ENCODE assay signal across 8 mouse cellular contexts in genomic region chr2:3714511-3714910, GRCm38 (mm10).
DNase-seq lines count a peak whose midpoint lies in the region; ATAC-seq and TF ChIP-seq lines count a peak whose summit lies in the region.

No protein-coding gene starts in this region.

- peak overlapping the region; percentile 93 for H3K4me2 ChIP-seq in heart, embryonic 15.5 days
- peak overlapping the region; percentile 74 for H3K4me2 ChIP-seq in forebrain, postnatal 0 days (ENCODE audit: low read depth)
- H3K4me2 ChIP-seq in liver, postnatal 0 days (ENCODE audit: low read depth, low read length), result peak overlapping the region; percentile 97

- no peaks in the 10 kb centered on the region for H3K36me3 ChIP-seq in heart, embryonic 15.5 days
- no peaks in the 10 kb centered on the region for H3K36me3 ChIP-seq in E14TG2a.4 (ENCODE audit: insufficient read depth, low read length)
- no peaks in the 10 kb centered on the region for H3K36me3 ChIP-seq in forebrain, postnatal 0 days (ENCODE audit: insufficient read depth)
- no peaks in the 10 kb centered on the region for H3K36me3 ChIP-seq in liver, postnatal 0 days (replicated peaks; ENCODE audit: insufficient read depth, low read length)

- no peak for TF ChIP-seq CTCF in E14TG2a.4 (conservative IDR thresholded peaks at IDR 0.05; ENCODE audit: low read length)
- TF ChIP-seq CTCF in forebrain, postnatal 0 days (IDR thresholded peaks at IDR 0.05; ENCODE audit: low read depth), result no peak
- TF ChIP-seq CTCF in liver, postnatal 0 days (IDR thresholded peaks at IDR 0.05; ENCODE audit: low read depth), result no peak

- no peak for ATAC-seq in heart, embryonic 15.5 days (replicated peaks; ENCODE audit: insufficient number of reproducible peaks, insufficient read depth, low FRiP score, low read depth)
- no peak for ATAC-seq in forebrain, postnatal 0 days
- no peak for ATAC-seq in liver, postnatal 0 days
- ATAC-seq in frontal cortex, adult (ENCODE audit: low TSS enrichment), result no peak

- no peaks in the 10 kb centered on the region for H3K27me3 ChIP-seq in heart, embryonic 15.5 days
- peaks cover 22% of the 10 kb centered on the region for H3K27me3 ChIP-seq in E14TG2a.4 (ENCODE audit: insufficient read depth, low read length)
- no peaks in the 10 kb centered on the region for H3K27me3 ChIP-seq in forebrain, postnatal 0 days (ENCODE audit: insufficient read depth, low read length)
- H3K27me3 ChIP-seq in liver, postnatal 0 days (ENCODE audit: insufficient read depth, low read length), result no peaks in the 10 kb centered on the region

- no peak for TF ChIP-seq EP300 in liver, postnatal 0 days (IDR thresholded peaks at IDR 0.05; ENCODE audit: low read depth)

- no peak for DNase-seq in heart, adult 9 months (ENCODE audit: low spot score in 2 of 2)
- DNase-seq in forebrain, postnatal 0 days, result no peak
- no peak for DNase-seq in liver, postnatal 0 days
- DNase-seq in embryo, embryonic 10.5 days (ENCODE audit: low spot score), result no peak
- no peak for DNase-seq in embryo, embryonic 10 days (ENCODE audit: low spot score)

- no peaks in the 10 kb centered on the region for H3K9me3 ChIP-seq in heart, embryonic 15.5 days (replicated peaks)
- H3K9me3 ChIP-seq in E14TG2a.4 (ENCODE audit: low read length), result no peaks in the 10 kb centered on the region
- H3K9me3 ChIP-seq in forebrain, postnatal 0 days (ENCODE audit: low read length), result no peaks in the 10 kb centered on the region
- no peaks in the 10 kb centered on the region for H3K9me3 ChIP-seq in liver, postnatal 0 days (ENCODE audit: low read length)

- peaks cover 44% of the 10 kb centered on the region for H3K4me1 ChIP-seq in heart, embryonic 15.5 days (replicated peaks)
- H3K4me1 ChIP-seq in E14TG2a.4 (replicated peaks; ENCODE audit: low read depth, low read length), result peaks cover 25% of the 10 kb centered on the region
- H3K4me1 ChIP-seq in forebrain, postnatal 0 days (ENCODE audit: insufficient read depth), result peaks cover 27% of the 10 kb centered on the region
- peaks cover 46% of the 10 kb centered on the region for H3K4me1 ChIP-seq in liver, postnatal 0 days (ENCODE audit: insufficient read depth)

- WGBS in heart, embryonic 15.5 days, result 40% methylated on average over 1 of the region's 1 CpGs
- WGBS in forebrain, postnatal 0 days, result 42% methylated on average over 1 of the region's 1 CpGs
- WGBS in liver, postnatal 0 days (ENCODE audit: insufficient replicate concordance), result 39% methylated on average over 1 of the region's 1 CpGs

- H3K9ac ChIP-seq in heart, embryonic 15.5 days, result peak overlapping the region; percentile 92; the same call in 1 of the 2 replicates
- H3K9ac ChIP-seq in forebrain, postnatal 0 days, result peak overlapping the region; percentile 98
- peak overlapping the region; percentile 94 for H3K9ac ChIP-seq in liver, postnatal 0 days (replicated peaks)

- H3K27ac ChIP-seq in heart, embryonic 15.5 days, result no peak overlapping the region
- H3K27ac ChIP-seq in forebrain, postnatal 0 days (ENCODE audit: low read depth, low read length), result no peak overlapping the region
- 0 out of 2 replicates have a peak overlapping the region, but pooled peaks have one; percentile 77 for H3K27ac ChIP-seq in liver, postnatal 0 days (ENCODE audit: low read depth)

- peak overlapping the region; percentile 77 for H3K4me3 ChIP-seq in heart, embryonic 15.5 days
- peak overlapping the region; percentile 95 for H3K4me3 ChIP-seq in E14TG2a.4 (replicated peaks; ENCODE audit: low read length)
- H3K4me3 ChIP-seq in forebrain, postnatal 0 days (ENCODE audit: low read depth, low read length), result peak overlapping the region; percentile 90
- peak overlapping the region; percentile 87 for H3K4me3 ChIP-seq in liver, postnatal 0 days (ENCODE audit: low read depth, low read length)
